Mouse (Mus musculus) liver, embryonic 11.5 days (tissue): ENCODE data around the gene Vps35l. TPM values are rescaled to one million over a fixed set of nuclear protein-coding genes. Genes with fewer than 3 reads are reported as not detected.

ENCODE experiments used
- polyA plus RNA-seq: library from polyadenylated mRNA; unstranded; fragments of >200 nt; fragmentation: Nextera tagmentation; extraction: Ambion mirVana; gene quantifications from 2 replicates; pipeline ENCODE4 v1.2.1, GENCODE M21; 2014

Gene Vps35l
- polyA plus RNA-seq, 1 experiment from 2014 or later, result 56.6 TPM

Other genes with a start within 250 kb of the Vps35l start
- 1.0 and 1.1 TPM in 2 replicates for gene Itpripl2, start 248.3 kb upstream of the Vps35l start, polyA plus RNA-seq
- gene Coq7, start 206.9 kb upstream of the Vps35l start, polyA plus RNA-seq, result 104 and 114 TPM in 2 replicates
- 0.89 and 1.3 TPM in 2 replicates for gene Tmc7, start 155.5 kb upstream of the Vps35l start, polyA plus RNA-seq
- gene Tmc5, start 142.9 kb upstream of the Vps35l start, polyA plus RNA-seq, result not detected in 2 replicates
- 64.2 and 71.0 TPM in 2 replicates for gene Gde1, start 34.4 kb upstream of the Vps35l start, polyA plus RNA-seq
- 7.9 and 9.0 TPM in 2 replicates for gene Ccp110, start 27.7 kb upstream of the Vps35l start, polyA plus RNA-seq
- 1.2 and 1.6 TPM in 2 replicates for gene Iqck, start 115.5 kb downstream of the Vps35l start, polyA plus RNA-seq
- 95.9 and 112 TPM in 2 replicates for gene Knop1, start 116.0 kb downstream of the Vps35l start, polyA plus RNA-seq